Mouse (Mus musculus): Measurements from ENCODE around the gene Hp1bp3.

Hp1bp3 gene

GRCm38 (mm10) chr4:138216200-138216890, at the start of gene Hp1bp3:
Hp1bp3 (plus strand) TSS chr4:138216296.
- peak; percentile 89 to 90 for DNase-seq

- no peak for DNase-seq
These were observed 49.6 kb upstream of the Hp1bp3 start for GRCm38 (mm10) chr4:138166519-138166918.

- no peak for DNase-seq
These were observed 47.9 kb upstream of the Hp1bp3 start for GRCm38 (mm10) chr4:138168162-138168561.

GRCm38 (mm10) chr4:138169420-138169819, 46.7 kb upstream of the Hp1bp3 start:
- DNase-seq, result no peak

- no peak for DNase-seq
These were observed 43.4 kb upstream of the Hp1bp3 start for GRCm38 (mm10) chr4:138172686-138173085.

GRCm38 (mm10) chr4:138179391-138179790, 36.7 kb upstream of the Hp1bp3 start:
- peak in 1 of 2 experiments; percentile 42 for DNase-seq

- DNase-seq, result no peak
These were observed 35.4 kb upstream of the Hp1bp3 start for GRCm38 (mm10) chr4:138180719-138181118.

- DNase-seq, result no peak
These were observed 32.0 kb upstream of the Hp1bp3 start for GRCm38 (mm10) chr4:138184056-138184455.

GRCm38 (mm10) chr4:138184573-138184981, 31.5 kb upstream of the Hp1bp3 start:
- DNase-seq, result no peak

GRCm38 (mm10) chr4:138185961-138186360, 30.1 kb upstream of the Hp1bp3 start:
- DNase-seq, result no peak

- DNase-seq, result peak in 1 of 2 experiments; percentile 21
These were observed 28.1 kb upstream of the Hp1bp3 start for GRCm38 (mm10) chr4:138187995-138188394.

GRCm38 (mm10) chr4:138192561-138192960, 23.5 kb upstream of the Hp1bp3 start:
- DNase-seq, result no peak

GRCm38 (mm10) chr4:138200769-138201168, 15.3 kb upstream of the Hp1bp3 start:
- no peak for DNase-seq

GRCm38 (mm10) chr4:138201696-138202095, 14.4 kb upstream of the Hp1bp3 start:
- no peak for DNase-seq

- no peak for DNase-seq
These were observed 6.0 kb upstream of the Hp1bp3 start for GRCm38 (mm10) chr4:138210116-138210515.

- no peak for DNase-seq
These were observed 2.2 kb upstream of the Hp1bp3 start for GRCm38 (mm10) chr4:138213861-138214260.

- DNase-seq, result no peak
These were observed 361 bp upstream of the Hp1bp3 start for GRCm38 (mm10) chr4:138215671-138216199.

GRCm38 (mm10) chr4:138216891-138217392, 846 bp downstream of the Hp1bp3 start:
- DNase-seq, result peak; percentile 99

GRCm38 (mm10) chr4:138217441-138217840, 1.3 kb downstream of the Hp1bp3 start:
- DNase-seq, result no peak

- no peak for DNase-seq
These were observed 2.0 kb downstream of the Hp1bp3 start for GRCm38 (mm10) chr4:138217951-138218685.

- peak in 1 of 2 experiments; percentile 40 for DNase-seq
These were observed 3.2 kb downstream of the Hp1bp3 start for GRCm38 (mm10) chr4:138219331-138219730.

- DNase-seq, result no peak
These were observed 4.7 kb downstream of the Hp1bp3 start for GRCm38 (mm10) chr4:138220761-138221160.

- no peak for DNase-seq
These were observed 5.3 kb downstream of the Hp1bp3 start for GRCm38 (mm10) chr4:138221406-138221805.

- DNase-seq, result no peak
These were observed 6.3 kb downstream of the Hp1bp3 start for GRCm38 (mm10) chr4:138222396-138222795.
